Mouse (Mus musculus) hindbrain, embryonic 11.5 days (tissue): ENCODE measurements around the gene Hmgcr. TPM values are rescaled to one million over a fixed set of nuclear protein-coding genes. Genes with fewer than 3 reads are reported as not detected.

ENCODE experiments used
- ATAC-seq: fragments of 200-750 bp; cut with Nextera tagmentation; 2 replicates; pipeline ENCODE4 v1.8.0; 2017; ENCODE audit warnings: mild to moderate bottlenecking, moderate TSS enrichment, moderate library complexity; ENCODE audit not compliant: low FRiP score
- DNase-seq: peaks from one replicate; pipeline ENCODE4 v3.0.0-alpha.2; 2015; ENCODE audit warnings: low spot score
- H3K27ac ChIP-seq: fragments of 300-500 bp; sonication (generic); 2 replicates; pipeline ENCODE4 v1.5.1; 2014; ENCODE audit warnings: mild to moderate bottlenecking, low read depth, low read length
- H3K27me3 ChIP-seq: fragments of 300-500 bp; sonication (generic); 2 replicates; pipeline ENCODE4 v1.6.1; 2014; ENCODE audit warnings: mild to moderate bottlenecking, low read length, moderate library complexity, mixed read lengths; ENCODE audit not compliant: control insufficient read depth, insufficient read depth
- H3K36me3 ChIP-seq: fragments of 300-500 bp; sonication (generic); 2 replicates; pipeline ENCODE4 v1.6.1; 2014; ENCODE audit warnings: mild to moderate bottlenecking, low read length, moderate library complexity, mixed read lengths; ENCODE audit not compliant: control insufficient read depth, insufficient read depth
- H3K4me1 ChIP-seq: fragments of 300-500 bp; sonication (generic); replicated peaks from 2 replicates; pipeline ENCODE4 v1.6.1; 2014; ENCODE audit warnings: low read length, mixed read lengths; ENCODE audit not compliant: control insufficient read depth, insufficient read depth
- H3K4me2 ChIP-seq: fragments of 300-500 bp; sonication (generic); replicated peaks from 2 replicates; pipeline ENCODE4 v1.6.1; 2014; ENCODE audit warnings: mild to moderate bottlenecking, low read depth, low read length
- H3K4me3 ChIP-seq: fragments of 300-500 bp; sonication (generic); 2 replicates; pipeline ENCODE4 v1.5.1; 2014; ENCODE audit warnings: low read depth, low read length
- H3K9ac ChIP-seq: fragments of 300-500 bp; sonication (generic); 2 replicates; pipeline ENCODE4 v1.6.1; 2014; ENCODE audit warnings: low read depth, low read length
- H3K9me3 ChIP-seq: fragments of 300-500 bp; sonication (generic); 2 replicates; pipeline ENCODE4 v1.6.1; 2016; ENCODE audit warnings: low read length; ENCODE audit not compliant: control insufficient read depth
- WGBS: fragments of 180-500 bp; shearing (Covaris S2); extraction: QIAGEN DNeasy Blood & Tissue Kit; methylation state at CpG from one replicate; pipeline ENCODE4 v1.1.7; 2014; 5-methylcytosine and 5-hydroxymethylcytosine counted together
- polyA plus RNA-seq: library from polyadenylated mRNA; unstranded; fragments of >200 nt; fragmentation: Nextera tagmentation; extraction: Ambion mirVana; gene quantifications from 2 replicates; pipeline ENCODE4 v1.2.1, GENCODE M21; 2014

Gene Hmgcr
- polyA plus RNA-seq = 199 and 238 TPM in 2 replicates

DNA sequence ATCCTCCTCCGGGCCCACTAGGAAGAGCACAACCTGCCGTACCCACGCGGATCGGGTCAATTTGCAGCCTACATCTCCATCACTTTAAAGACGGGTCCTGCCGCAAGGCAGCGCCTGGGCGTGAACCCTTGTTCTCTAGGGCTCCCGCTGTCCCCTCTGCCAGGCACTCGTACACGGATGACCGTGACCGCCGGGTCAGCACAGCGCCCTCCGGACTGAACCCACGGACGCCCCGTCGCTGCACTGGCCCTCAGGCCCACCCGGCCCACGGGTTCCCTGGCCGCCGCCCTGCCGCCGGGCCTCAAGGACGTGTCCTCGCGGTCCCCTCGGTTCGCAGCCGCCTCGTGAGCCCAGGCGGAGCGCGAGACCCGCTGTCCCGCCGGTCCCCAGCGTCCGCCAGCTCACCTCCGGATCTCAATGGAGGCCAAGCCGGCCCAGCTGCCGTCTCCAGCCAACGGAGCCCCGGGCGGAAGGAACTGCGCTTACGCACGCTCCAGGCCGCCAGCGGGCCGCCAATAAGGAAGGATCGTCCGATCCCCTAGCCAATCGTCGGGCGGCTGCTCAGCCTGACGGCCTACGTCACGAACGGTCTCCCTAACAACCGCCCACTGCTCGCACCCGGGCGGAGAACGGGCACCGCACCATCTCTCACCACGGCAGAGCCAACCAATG lies at the start of gene Hmgcr:
TSS of gene Hmgcr (minus strand) at position 531 of the 672 bp plus-strand sequence.
- Histone ChIP-seq H3K36me3 (no peaks in the 10 kb centered on the region), H3K4me2 (peak within 1 kb of the TSS; percentile 66), H3K27ac (peak within 1 kb of the TSS; percentile 96), H3K9me3 (no peaks in the 10 kb centered on the region), H3K27me3 (no peaks in the 10 kb centered on the region), H3K4me1 (0 out of 2 replicates have a peak, but pooled peaks cover 3% of the 10 kb centered on the region), H3K9ac (peak within 1 kb of the TSS; percentile 99), H3K4me3 (peak within 1 kb of the TSS; percentile 98)
- WGBS = under 1% methylated on average over 62 of the region's 70 CpGs
- DNase-seq (peak; percentile 96), ATAC-seq (peak; percentile 100)

DNA sequence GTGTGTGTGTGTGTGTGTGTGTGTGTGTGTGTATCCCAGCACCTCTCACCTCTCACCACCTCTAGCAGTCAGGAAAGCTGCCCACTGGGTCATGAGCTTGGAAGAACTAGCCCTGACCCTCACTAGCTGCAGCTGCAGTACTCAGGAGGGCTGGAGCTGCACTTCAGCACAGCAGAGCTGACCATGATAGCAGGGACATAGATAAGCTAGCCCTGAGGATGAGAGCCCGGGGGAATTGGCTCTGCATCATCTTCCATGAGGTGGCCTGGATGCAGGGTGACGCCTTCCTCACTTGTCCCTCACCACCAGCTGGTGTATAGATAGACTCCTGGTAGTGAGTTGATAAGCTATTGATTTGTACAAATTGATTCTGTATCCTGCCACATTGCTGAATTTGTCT lies 49.3 kb upstream of the Hmgcr start:
- no peaks in the 10 kb centered on the region for H3K36me3 ChIP-seq
- DNase-seq (no peak), ATAC-seq (no peak)
- H3K9me3 ChIP-seq = no peaks in the 10 kb centered on the region
- H3K27ac ChIP-seq = no peak overlapping the region
- H3K27me3 ChIP-seq = no peaks in the 10 kb centered on the region
- H3K4me2 ChIP-seq = no peak overlapping the region
- WGBS = 87% methylated on average over 2 of the region's 2 CpGs
- H3K9ac ChIP-seq = no peak overlapping the region
- H3K4me3 ChIP-seq = no peak overlapping the region
- H3K4me1 ChIP-seq = no peaks in the 10 kb centered on the region

DNA sequence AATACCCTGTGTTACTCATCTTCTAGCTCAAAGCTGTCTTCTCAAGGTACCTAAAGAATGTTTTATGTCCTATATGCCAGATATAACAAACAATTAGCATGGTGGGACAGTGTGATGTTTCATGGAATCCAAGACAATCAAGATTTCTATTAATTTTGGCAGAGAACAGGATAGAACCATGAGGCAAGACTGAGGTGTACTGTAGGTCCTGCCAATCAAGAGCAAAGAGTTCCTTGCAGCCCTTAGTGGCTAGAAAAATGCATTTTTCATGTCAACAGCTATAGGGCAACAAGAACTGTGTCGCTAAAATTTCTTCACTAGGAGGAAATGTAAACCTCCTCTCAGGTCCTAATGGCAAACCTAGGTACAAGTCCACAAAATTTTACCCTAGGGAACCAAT lies 47.1 kb upstream of the Hmgcr start:
- 72% methylated on average over 1 of the region's 1 CpGs for WGBS
- H3K27ac ChIP-seq = no peak overlapping the region
- ATAC-seq = no peak
- no peak for DNase-seq
- H3K4me2 ChIP-seq = no peak overlapping the region
- no peak overlapping the region for H3K4me3 ChIP-seq
- no peak overlapping the region for H3K9ac ChIP-seq
- H3K36me3 ChIP-seq = no peaks in the 10 kb centered on the region
- H3K9me3 ChIP-seq = no peaks in the 10 kb centered on the region
- no peaks in the 10 kb centered on the region for H3K27me3 ChIP-seq
- H3K4me1 ChIP-seq = no peaks in the 10 kb centered on the region

DNA sequence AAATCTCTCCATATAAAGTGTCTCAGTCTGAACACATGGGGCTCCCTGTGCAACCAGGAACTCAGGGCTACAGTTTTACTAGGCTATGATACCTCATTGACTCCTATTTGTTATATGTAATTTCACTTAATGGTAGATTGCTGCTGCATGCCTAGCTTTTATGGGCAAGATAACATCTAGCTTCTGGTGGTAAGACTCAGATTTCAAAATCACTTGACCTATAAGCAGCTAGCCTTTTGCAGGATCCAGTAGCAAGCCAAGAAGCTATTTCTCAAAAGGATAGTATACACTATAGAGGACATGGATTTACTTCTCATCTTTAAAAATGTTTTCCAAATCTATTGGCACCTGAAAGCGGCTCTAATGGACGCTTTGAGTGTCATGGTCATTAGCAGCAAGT lies 45.6 kb upstream of the Hmgcr start:
- no peaks in the 10 kb centered on the region for H3K36me3 ChIP-seq
- H3K4me3 ChIP-seq = no peak overlapping the region
- H3K4me2 ChIP-seq = no peak overlapping the region
- ATAC-seq (no peak), DNase-seq (no peak)
- H3K9ac ChIP-seq = no peak overlapping the region
- H3K4me1 ChIP-seq = no peaks in the 10 kb centered on the region
- no peak overlapping the region for H3K27ac ChIP-seq
- no peaks in the 10 kb centered on the region for H3K27me3 ChIP-seq
- H3K9me3 ChIP-seq = no peaks in the 10 kb centered on the region
- WGBS = 97% methylated on average over 2 of the region's 2 CpGs

DNA sequence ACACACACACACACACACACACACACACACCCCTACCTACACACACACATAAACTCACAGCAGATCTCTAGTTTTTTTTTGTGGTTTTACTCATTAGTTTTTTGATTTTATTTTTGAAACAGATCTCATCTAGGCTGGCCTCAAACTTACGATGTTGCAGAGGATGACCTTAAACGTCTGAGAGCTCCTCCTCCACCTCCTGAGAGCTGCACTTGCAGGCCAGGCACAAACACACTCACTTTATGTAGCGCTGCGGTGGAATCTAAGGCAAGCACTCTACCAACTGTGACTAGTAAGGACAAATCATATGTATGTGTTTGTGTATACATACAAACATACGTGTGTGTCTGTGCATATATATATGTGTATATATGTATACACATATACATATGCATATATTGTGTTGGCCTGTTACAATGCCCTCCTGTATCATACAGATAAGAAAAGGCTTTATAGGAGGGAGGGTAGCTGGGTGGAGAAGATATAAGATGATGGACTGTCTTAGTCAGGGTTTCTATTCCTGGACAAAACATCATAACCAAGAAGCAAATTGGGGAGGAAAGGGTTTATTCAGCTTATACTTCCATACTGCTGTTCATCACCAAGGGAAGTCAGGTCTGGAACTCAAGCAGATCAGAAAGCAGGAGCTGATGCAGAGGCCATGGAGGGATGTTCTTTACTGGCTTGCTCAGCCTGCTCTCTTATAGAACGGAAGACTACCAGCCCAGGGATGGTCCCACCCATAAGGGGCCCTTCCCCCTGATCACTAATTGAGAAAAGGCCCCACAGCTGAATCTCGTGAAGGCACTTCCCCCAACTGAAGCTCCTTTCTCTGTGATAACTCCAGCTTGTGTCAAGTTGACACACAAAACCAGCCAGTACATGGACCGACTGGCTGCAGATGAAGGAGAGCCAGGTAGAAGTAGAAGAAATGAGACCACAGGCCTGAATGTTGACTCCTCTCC lies 38.8 kb upstream of the Hmgcr start:
- ATAC-seq (no peak), DNase-seq (no peak)
- Histone ChIP-seq H3K36me3 (no peaks in the 10 kb centered on the region), H3K4me1 (no peaks in the 10 kb centered on the region), H3K9ac (no peak overlapping the region), H3K27ac (no peak overlapping the region), H3K27me3 (no peaks in the 10 kb centered on the region), H3K9me3 (no peaks in the 10 kb centered on the region), H3K4me3 (no peak overlapping the region), H3K4me2 (no peak overlapping the region)
- WGBS = 84% methylated on average over 8 of the region's 8 CpGs

DNA sequence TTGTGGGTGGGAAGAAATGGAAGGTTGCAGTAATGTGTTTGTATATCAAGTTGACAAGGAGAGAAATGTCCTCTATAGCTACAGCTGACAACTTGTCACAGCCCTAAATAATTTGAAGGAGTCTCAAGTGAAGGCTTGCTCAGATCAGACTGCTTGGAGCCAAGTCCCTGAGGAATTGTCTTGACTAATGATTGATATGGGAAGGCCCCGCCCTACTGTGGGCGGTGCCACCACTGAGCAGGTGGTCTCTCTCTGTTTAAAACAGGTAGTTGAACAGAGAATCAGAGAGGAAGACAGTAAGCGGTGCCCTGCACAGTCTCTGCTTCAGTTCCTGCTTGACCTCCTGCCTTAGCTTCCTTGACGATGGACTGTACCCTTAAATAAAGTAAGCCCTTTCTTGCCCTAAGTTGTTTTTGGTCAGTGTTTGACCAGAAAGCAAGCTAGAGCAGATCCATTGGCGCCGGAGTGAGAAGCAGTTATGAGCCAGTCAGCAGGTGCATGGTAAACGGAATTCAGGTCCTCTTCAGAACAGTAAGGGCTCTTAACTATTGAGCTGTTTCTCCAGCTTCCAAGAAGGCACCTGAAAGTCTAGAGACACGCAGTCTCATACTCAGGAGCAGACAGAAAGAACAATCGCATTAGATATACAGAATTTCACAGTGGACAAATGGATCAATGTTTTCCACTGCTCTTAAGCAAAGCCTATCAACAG lies 32.0 kb upstream of the Hmgcr start:
- no peaks in the 10 kb centered on the region for H3K4me1 ChIP-seq
- H3K9me3 ChIP-seq = no peaks in the 10 kb centered on the region
- no peaks in the 10 kb centered on the region for H3K27me3 ChIP-seq
- H3K4me2 ChIP-seq = no peak overlapping the region
- 80% methylated on average over 9 of the region's 9 CpGs for WGBS
- H3K4me3 ChIP-seq = no peak overlapping the region
- H3K27ac ChIP-seq = no peak overlapping the region
- H3K9ac ChIP-seq = no peak overlapping the region
- no peaks in the 10 kb centered on the region for H3K36me3 ChIP-seq
- no peak for DNase-seq
- ATAC-seq = no peak

DNA sequence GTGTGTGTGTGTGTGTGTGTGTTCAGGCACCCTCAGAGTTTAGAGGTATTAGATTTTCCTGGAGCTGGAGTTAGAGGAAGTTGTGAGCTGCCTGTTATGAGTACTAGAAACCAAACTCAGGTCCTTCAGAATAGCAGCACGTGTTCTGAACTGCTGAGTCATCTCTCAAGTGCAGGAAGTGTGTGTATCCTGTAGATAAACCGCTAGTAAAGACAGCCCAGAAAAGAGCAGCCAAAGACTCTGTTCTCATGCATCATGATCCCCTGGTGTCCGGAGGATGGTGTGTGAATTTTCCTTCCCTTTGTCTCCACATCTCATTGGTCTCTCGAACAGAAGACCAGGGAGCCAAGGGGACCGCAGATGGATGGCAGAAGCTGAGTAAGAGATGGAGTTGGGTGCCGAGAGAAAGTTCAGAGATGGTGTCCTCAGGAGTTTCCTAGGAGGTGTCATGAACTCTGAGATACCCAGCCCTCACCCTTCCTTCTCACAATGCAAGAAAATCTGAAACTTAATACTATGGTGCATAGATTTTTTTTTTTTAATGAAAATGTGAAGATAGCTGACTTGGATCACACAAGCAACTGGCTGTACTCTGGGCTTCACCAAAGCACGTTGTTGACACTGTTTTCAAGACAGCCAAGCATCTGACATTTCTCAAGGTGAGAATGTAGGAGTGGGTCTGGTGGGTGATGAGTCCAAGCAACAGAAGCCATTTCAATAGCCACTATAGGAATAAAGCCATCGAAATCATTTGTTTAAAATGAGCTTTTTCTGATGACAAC lies 27.3 kb upstream of the Hmgcr start:
- Histone ChIP-seq H3K9ac (no peak overlapping the region), H3K4me3 (no peak overlapping the region), H3K4me2 (no peak overlapping the region), H3K36me3 (no peaks in the 10 kb centered on the region), H3K27me3 (no peaks in the 10 kb centered on the region), H3K27ac (no peak overlapping the region), H3K9me3 (no peaks in the 10 kb centered on the region), H3K4me1 (no peaks in the 10 kb centered on the region)
- ATAC-seq (no peak), DNase-seq (no peak)
- 79% methylated on average over 8 of the region's 8 CpGs for WGBS

DNA sequence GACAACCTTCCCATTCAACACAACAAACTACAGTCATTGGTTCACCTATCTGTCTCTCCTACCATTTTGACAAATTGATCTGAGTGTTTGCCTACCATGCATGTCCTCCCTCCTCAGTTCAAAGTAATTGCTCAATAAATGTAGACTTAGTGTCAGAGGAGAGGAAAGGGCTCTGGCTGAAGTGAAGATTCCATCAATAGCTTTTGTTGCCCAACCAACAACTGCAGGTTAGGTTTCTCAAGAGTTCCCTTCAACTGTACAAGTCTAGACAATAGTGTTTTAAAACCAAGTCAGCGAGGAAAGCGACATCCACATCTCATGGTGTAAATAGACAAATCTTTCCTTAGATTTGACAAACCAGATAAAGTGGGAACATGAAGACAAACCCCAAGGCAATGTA lies 24.7 kb upstream of the Hmgcr start:
- no peak overlapping the region for H3K9ac ChIP-seq
- no peak overlapping the region for H3K4me2 ChIP-seq
- H3K27me3 ChIP-seq = no peaks in the 10 kb centered on the region
- no peak overlapping the region for H3K4me3 ChIP-seq
- DNase-seq = no peak
- no peaks in the 10 kb centered on the region for H3K4me1 ChIP-seq
- H3K9me3 ChIP-seq = no peaks in the 10 kb centered on the region
- 92% methylated on average over 2 of the region's 2 CpGs for WGBS
- H3K36me3 ChIP-seq = no peaks in the 10 kb centered on the region
- no peak for ATAC-seq
- H3K27ac ChIP-seq = no peak overlapping the region
